Mouse (Mus musculus) kidney, adult 10 weeks (tissue): ENCODE measurements around the gene AC131692.1. TPM values are rescaled to one million over a fixed set of nuclear protein-coding genes. Genes with fewer than 3 reads are reported as not detected.

Source experiments
- polyA plus RNA-seq: library from polyadenylated mRNA; stranded (reverse); fragments of 350-450 nt; fragmentation: Illumina TruSeq; extraction: RNeasy Lipid Tissue Mini Kit (QIAGEN cat#74804); gene quantifications from one replicate; pipeline ENCODE4 v1.2.3, GENCODE M21; 2014; ENCODE audit warnings: low read depth, low replicate concordance

AC131692.1 gene
- polyA plus RNA-seq: not detected

GRCm38 (mm10) chr19:6094119-6094518 is at the start of gene AC131692.1:
AC131692.1 (plus strand) TSS chr19:6094419.

GRCm38 (mm10) chr19:6046294-6047153 is 47.7 kb upstream of the AC131692.1 start, which contains the start of gene Syvn1:
Syvn1 (plus strand) TSS chr19:6046576.

GRCm38 (mm10) chr19:6057313-6058096 is 36.7 kb upstream of the AC131692.1 start, which contains the start of the genes Mrpl49 and Fau:
Mrpl49 (minus strand) TSS chr19:6057785.
Fau (plus strand) TSS chr19:6057844.

GRCm38 (mm10) chr19:6061021-6061533 is 33.1 kb upstream of the AC131692.1 start, which contains the start of gene Znhit2:
Znhit2 (plus strand) TSS chr19:6061192.

GRCm38 (mm10) chr19:6067724-6068415 is 26.3 kb upstream of the AC131692.1 start, which contains the start of gene Tm7sf2:
Tm7sf2 (minus strand) TSS chr19:6068373.

GRCm38 (mm10) chr19:6076564-6077393 is 17.4 kb upstream of the AC131692.1 start, which contains the start of gene Vps51:
Vps51 (minus strand) TSS chr19:6077231.

GRCm38 (mm10) chr19:6079983-6080480 is 14.2 kb upstream of the AC131692.1 start, which contains the start of gene Tmem262:
Tmem262 (plus strand) TSS chr19:6080033.

GRCm38 (mm10) chr19:6082156-6082555 is 12.1 kb upstream of the AC131692.1 start, which contains the start of gene Gm28374:
Gm28374 (minus strand) TSS chr19:6082256.

DNA sequence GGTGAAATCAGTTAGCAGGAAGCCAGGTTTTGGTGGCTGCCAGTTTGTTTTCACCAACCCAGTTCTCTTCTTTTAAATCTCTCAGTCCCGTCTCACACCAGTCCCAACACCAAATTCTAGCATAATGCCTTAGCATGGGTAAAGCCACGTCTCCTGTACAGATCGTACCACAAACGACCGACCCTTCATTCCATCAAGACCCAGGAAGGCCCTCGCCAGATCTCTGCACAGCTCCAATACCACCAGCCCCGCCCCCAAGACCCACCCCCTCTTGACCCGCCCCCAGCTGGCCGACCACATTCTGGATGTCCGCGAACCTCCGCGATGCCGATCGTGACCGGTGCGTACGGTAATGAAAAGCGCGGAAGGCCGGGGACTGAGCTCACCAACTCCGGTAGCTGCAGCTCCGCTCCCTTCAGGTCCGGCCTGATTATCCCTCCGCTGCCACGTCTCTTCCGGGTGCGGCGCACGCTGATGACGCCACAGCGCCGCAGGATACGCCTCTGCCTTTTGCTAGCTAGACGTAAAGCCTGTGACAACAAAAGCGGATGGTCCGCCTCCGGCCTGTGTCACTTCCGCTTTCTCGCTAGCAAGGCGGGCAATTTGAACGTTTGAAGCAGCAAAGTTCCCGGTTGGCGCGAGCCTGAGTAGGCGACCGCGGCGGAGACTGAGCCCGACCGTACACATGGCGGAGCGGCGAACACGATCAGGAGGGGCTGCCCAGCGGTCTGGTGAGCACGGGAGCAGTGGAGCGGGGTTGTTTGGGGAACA is 9.6 kb upstream of the AC131692.1 start, which contains the start of the genes Zfpl1 and Cdca5:
Zfpl1 (minus strand) TSS at position 479 of the 771 bp plus-strand sequence.
Cdca5 (plus strand) TSS at position 506 of the 771 bp plus-strand sequence.

DNA sequence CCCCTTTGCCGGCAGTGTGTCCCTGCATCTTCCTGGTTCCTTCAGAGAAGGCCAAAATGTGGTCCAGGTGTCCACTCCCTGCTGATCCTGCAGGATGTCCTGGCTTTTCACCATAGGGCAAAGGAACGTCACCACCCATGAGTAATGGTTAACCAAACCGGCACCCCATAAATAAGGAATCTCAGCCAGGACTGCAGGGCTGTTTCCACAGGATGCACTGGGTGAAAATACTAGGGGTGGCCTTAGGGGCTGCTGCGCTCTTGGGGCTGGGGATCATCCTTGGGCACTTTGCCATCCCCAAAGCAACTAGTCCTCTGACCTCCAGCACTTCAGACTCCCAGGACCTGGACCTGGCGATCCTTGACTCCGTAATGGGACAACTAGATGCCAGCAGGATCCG is 11.4 kb downstream of the AC131692.1 start, which contains the start of gene Naaladl1:
Naaladl1 (plus strand) TSS at position 197 of the 400 bp plus-strand sequence.

DNA sequence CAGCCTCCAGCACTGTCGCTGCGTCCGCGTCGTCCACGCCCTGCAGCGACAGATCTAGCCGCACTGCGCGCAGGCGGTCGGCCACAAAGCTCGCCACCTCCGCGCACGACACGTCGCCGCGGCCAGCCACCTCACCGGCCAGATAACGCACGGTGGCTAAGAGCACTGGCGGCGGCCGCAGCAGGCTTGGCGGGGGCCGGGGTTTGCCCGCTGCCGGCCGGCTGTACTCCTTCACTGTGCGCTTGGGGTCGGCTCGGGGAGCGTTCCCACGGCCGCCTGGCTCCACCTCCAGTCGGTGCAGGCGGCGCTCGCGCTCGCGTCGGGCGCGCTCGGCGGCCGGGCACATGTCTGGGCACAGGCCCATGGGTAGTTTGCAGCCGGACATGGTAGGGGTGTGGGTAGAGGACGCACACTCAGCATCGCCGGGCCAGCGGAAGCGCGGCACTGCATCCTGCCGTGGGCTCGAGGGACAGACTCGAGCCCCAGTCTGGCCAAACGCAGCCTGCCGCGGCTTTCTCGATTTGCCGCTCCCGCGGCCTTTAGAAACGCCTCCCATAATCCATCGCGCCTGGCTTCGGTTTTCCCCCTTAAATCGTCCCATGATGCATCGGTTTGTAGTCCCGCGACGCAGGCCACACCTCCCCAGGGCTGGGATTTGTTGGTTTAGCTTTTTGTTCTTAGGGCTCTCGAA is 23.9 kb downstream of the AC131692.1 start, which contains the start of gene Sac3d1:
Sac3d1 (minus strand) TSS at position 665 of the 691 bp plus-strand sequence.

GRCm38 (mm10) chr19:6127760-6128341 is 33.6 kb downstream of the AC131692.1 start, which contains the start of gene Snx15:
Snx15 (minus strand) TSS chr19:6128304.

GRCm38 (mm10) chr19:6140678-6141393 is 46.6 kb downstream of the AC131692.1 start, which contains the start of gene Batf2:
Batf2 (plus strand) TSS chr19:6140983.

DNA sequence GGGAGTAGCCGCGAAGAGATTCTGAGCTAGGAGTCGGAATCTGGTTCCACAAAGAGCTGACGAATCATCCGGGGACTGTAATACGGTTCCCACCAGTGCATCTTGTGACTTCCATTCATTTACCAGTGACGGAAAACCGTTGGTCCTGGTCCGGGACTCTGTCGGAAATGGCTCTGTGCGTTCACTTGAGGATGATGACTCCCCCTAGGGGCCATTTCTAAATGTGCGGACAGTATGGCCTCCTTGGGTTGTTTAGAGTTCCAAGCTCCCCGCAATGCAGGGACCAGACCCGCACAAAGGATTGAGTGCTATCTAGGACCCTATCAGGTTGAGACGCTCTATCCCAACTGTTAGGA is 47.2 kb downstream of the AC131692.1 start, which contains the start of gene Arl2:
Arl2 (minus strand) TSS at position 155 of the 356 bp plus-strand sequence.

